Mouse (Mus musculus) liver, embryonic 12.5 days (tissue): ENCODE results near the gene Pphln1. TPM values are rescaled to one million over a fixed set of nuclear protein-coding genes. Genes with fewer than 3 reads are reported as not detected.

Experiments
- ATAC-seq: fragments of 200-750 bp; cut with Nextera tagmentation; 2 replicates; pipeline ENCODE4 v1.8.0; 2017; ENCODE audit warnings: moderate number of reproducible peaks, mild to moderate bottlenecking, moderate library complexity
- H3K27ac ChIP-seq: fragments of 300-500 bp; sonication (generic); 2 replicates; pipeline ENCODE4 v1.5.1; 2016; ENCODE audit warnings: mild to moderate bottlenecking
- H3K27me3 ChIP-seq: fragments of 300-500 bp; sonication (generic); replicated peaks from 2 replicates; pipeline ENCODE4 v1.6.1; 2016; ENCODE audit warnings: mild to moderate bottlenecking, moderate library complexity
- H3K36me3 ChIP-seq: fragments of 300-500 bp; sonication (generic); 2 replicates; pipeline ENCODE4 v1.6.1; 2016; ENCODE audit warnings: mild to moderate bottlenecking, moderate library complexity
- H3K4me1 ChIP-seq: fragments of 300-500 bp; sonication (generic); 2 replicates; pipeline ENCODE4 v1.6.1; 2016
- H3K4me2 ChIP-seq: fragments of 300-500 bp; sonication (generic); 2 replicates; pipeline ENCODE4 v1.6.1; 2016; ENCODE audit warnings: mild to moderate bottlenecking, moderate library complexity
- H3K4me3 ChIP-seq: fragments of 300-500 bp; sonication (generic); 2 replicates; pipeline ENCODE4 v1.5.1; 2016; ENCODE audit warnings: mild to moderate bottlenecking, moderate library complexity
- H3K9ac ChIP-seq: fragments of 300-500 bp; sonication (generic); 2 replicates; pipeline ENCODE4 v1.6.1; 2016; ENCODE audit warnings: mild to moderate bottlenecking, moderate library complexity
- H3K9me3 ChIP-seq: fragments of 300-500 bp; sonication (generic); replicated peaks from 2 replicates; pipeline ENCODE4 v1.6.1; 2016; ENCODE audit warnings: mild to moderate bottlenecking, moderate library complexity
- WGBS: fragments of 180-500 bp; shearing (Covaris S2); methylation state at CpG from one replicate; pipeline ENCODE4 v1.1.7; 2016; ENCODE audit not compliant: insufficient replicate concordance; 5-methylcytosine and 5-hydroxymethylcytosine counted together
- polyA plus RNA-seq: library from polyadenylated mRNA; unstranded; fragments of >200 nt; fragmentation: Nextera tagmentation; extraction: Ambion mirVana; gene quantifications from 2 replicates; pipeline ENCODE4 v1.2.1, GENCODE M21; 2016

Gene Pphln1
- polyA plus RNA-seq, 1 experiment from 2014 or later, result 38.1 TPM

GRCm38 (mm10) chr15:93401446-93401845, 3.3 kb downstream of the Pphln1 start:
- peak overlapping the region; percentile 30; the same call in 1 of the 2 replicates for H3K27ac ChIP-seq
- H3K4me1 ChIP-seq, result peaks cover 70% of the 10 kb centered on the region
- no peaks in the 10 kb centered on the region for H3K27me3 ChIP-seq
- WGBS, result 44% methylated on average over 4 of the region's 4 CpGs
- 0 out of 2 replicates have a peak overlapping the region, but pooled peaks have one; percentile 8 for H3K4me2 ChIP-seq
- 0 out of 2 replicates have a peak overlapping the region, but pooled peaks have one; percentile 7 for H3K9ac ChIP-seq
- H3K36me3 ChIP-seq, result peaks cover 6% of the 10 kb centered on the region
- ATAC-seq, result no peak
- H3K9me3 ChIP-seq, result no peaks in the 10 kb centered on the region
- H3K4me3 ChIP-seq, result no peak overlapping the region

DNA sequence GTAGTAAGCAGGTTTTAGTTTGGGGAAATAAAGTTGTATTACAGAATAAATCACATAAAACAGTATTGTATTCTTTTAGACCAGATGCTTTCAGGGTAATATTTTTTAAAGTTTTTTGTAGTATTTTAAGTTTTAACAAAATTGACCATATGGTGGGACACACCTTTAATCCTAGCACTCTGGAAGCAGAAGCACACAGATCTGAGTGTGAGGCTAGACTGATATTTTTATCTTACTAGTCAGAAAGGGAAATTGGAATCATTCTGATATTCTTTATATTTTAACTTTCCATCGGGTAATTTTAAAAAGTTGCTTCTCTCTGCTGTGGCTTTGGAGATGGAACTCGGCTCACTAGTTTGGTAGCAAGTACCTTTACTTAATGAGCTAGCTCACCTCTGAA, 4.6 kb downstream of the Pphln1 start:
- Histone ChIP-seq H3K9ac (no peak overlapping the region), H3K4me3 (no peak overlapping the region), H3K36me3 (peaks cover 10% of the 10 kb centered on the region), H3K4me2 (no peak overlapping the region), H3K27ac (no peak overlapping the region), H3K27me3 (no peaks in the 10 kb centered on the region), H3K4me1 (peaks cover 61% of the 10 kb centered on the region), H3K9me3 (no peaks in the 10 kb centered on the region)
- ATAC-seq, result no peak
- WGBS, result 78% methylated on average over 2 of the region's 2 CpGs

DNA sequence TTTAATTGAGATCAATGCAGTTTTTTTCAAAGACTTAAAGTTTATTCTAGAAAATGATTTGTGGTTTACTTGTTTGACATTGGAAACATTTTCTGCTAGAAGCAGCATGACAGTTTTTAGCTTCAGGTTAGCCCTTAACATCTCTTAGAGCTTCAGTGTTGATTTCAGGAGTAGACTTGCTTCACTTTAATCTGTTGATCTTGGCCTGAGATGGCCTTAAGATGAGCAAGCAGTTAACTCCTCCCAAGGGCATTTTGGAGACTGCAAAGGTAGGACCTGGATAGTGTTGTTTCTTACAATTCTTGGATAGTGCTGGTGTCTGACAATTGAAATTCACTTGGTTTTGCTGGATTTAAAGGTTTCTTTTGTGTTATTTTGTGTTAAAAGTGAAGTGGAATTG, 6.7 kb downstream of the Pphln1 start:
- Histone ChIP-seq H3K4me1 (peaks cover 50% of the 10 kb centered on the region), H3K27ac (no peak overlapping the region), H3K4me3 (no peak overlapping the region), H3K9me3 (no peaks in the 10 kb centered on the region), H3K4me2 (no peak overlapping the region), H3K27me3 (no peaks in the 10 kb centered on the region), H3K9ac (no peak overlapping the region), H3K36me3 (peaks cover 23% of the 10 kb centered on the region)
- ATAC-seq, result no peak

GRCm38 (mm10) chr15:93405446-93405986, 7.4 kb downstream of the Pphln1 start:
- H3K4me2 ChIP-seq, result no peak overlapping the region
- no peak overlapping the region for H3K27ac ChIP-seq
- no peak overlapping the region for H3K4me3 ChIP-seq
- WGBS, result 73% methylated on average over 7 of the region's 7 CpGs
- no peaks in the 10 kb centered on the region for H3K9me3 ChIP-seq
- H3K4me1 ChIP-seq, result peaks cover 43% of the 10 kb centered on the region
- no peak for ATAC-seq
- H3K27me3 ChIP-seq, result no peaks in the 10 kb centered on the region
- no peak overlapping the region for H3K9ac ChIP-seq
- peaks cover 28% of the 10 kb centered on the region for H3K36me3 ChIP-seq

GRCm38 (mm10) chr15:93406492-93406891, 8.3 kb downstream of the Pphln1 start:
- no peak overlapping the region for H3K4me2 ChIP-seq
- H3K27ac ChIP-seq, result no peak overlapping the region
- H3K4me3 ChIP-seq, result no peak overlapping the region
- H3K36me3 ChIP-seq, result peaks cover 38% of the 10 kb centered on the region
- ATAC-seq, result no peak
- H3K4me1 ChIP-seq, result peaks cover 33% of the 10 kb centered on the region
- WGBS, result 81% methylated on average over 5 of the region's 5 CpGs
- no peaks in the 10 kb centered on the region for H3K9me3 ChIP-seq
- no peak overlapping the region for H3K9ac ChIP-seq
- no peaks in the 10 kb centered on the region for H3K27me3 ChIP-seq

DNA sequence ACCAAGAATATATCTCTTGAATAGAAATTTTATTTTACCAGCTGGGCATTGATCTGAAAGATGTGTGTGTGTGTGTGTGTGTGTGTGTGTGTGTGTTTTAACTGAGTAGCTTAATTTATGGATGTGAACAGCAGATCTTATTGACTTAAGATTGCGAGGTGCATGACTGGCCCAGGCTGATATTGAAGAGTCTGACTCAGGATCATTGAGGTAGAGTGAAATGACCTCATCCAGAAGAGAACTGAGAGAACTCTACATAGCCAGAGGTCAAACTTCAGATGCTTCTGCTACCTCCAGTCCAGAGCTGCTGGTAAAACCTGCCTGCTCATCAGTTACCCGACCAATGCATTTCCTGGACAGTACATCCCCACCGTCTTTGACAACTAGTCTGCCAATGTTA, 14.3 kb downstream of the Pphln1 start:
- no peak overlapping the region for H3K4me3 ChIP-seq
- H3K36me3 ChIP-seq, result peaks cover 75% of the 10 kb centered on the region
- no peak overlapping the region for H3K9ac ChIP-seq
- no peak overlapping the region for H3K4me2 ChIP-seq
- no peaks in the 10 kb centered on the region for H3K27me3 ChIP-seq
- no peaks in the 10 kb centered on the region for H3K4me1 ChIP-seq
- WGBS, result 92% methylated on average over 3 of the region's 3 CpGs
- H3K27ac ChIP-seq, result no peak overlapping the region
- no peaks in the 10 kb centered on the region for H3K9me3 ChIP-seq
- no peak for ATAC-seq

DNA sequence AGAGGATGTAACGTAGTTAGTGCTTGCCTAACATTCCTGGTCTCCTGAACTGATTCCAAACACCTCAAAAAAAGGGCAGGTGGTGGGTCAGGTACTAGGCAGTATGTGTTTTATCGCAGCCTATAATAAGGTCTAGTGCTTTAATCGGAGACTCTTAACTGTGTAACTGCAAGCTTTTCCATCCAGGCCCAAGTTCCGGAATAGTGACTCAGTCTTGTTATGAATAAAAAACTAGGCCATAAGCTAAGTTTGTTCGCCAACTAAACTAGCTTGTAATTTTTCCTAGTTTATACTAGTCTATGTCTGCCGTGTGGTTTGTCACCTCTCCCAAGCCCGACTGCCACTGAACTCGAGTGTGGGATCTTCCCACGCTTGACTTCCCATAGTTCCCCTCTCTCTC, 16.3 kb downstream of the Pphln1 start:
- H3K4me3 ChIP-seq, result no peak overlapping the region
- no peaks in the 10 kb centered on the region for H3K4me1 ChIP-seq
- H3K9ac ChIP-seq, result no peak overlapping the region
- H3K27me3 ChIP-seq, result no peaks in the 10 kb centered on the region
- WGBS, result 91% methylated on average over 9 of the region's 9 CpGs
- peaks cover 64% of the 10 kb centered on the region for H3K36me3 ChIP-seq
- H3K4me2 ChIP-seq, result no peak overlapping the region
- no peak for ATAC-seq
- no peaks in the 10 kb centered on the region for H3K9me3 ChIP-seq
- no peak overlapping the region for H3K27ac ChIP-seq

GRCm38 (mm10) chr15:93416300-93416699, 18.1 kb downstream of the Pphln1 start:
- no peak overlapping the region for H3K9ac ChIP-seq
- H3K4me2 ChIP-seq, result no peak overlapping the region
- 74% methylated on average over 6 of the region's 6 CpGs for WGBS
- H3K4me1 ChIP-seq, result no peaks in the 10 kb centered on the region
- peaks cover 56% of the 10 kb centered on the region for H3K36me3 ChIP-seq
- no peak overlapping the region for H3K4me3 ChIP-seq
- H3K27me3 ChIP-seq, result no peaks in the 10 kb centered on the region
- no peak overlapping the region for H3K27ac ChIP-seq
- ATAC-seq, result no peak
- H3K9me3 ChIP-seq, result no peaks in the 10 kb centered on the region

GRCm38 (mm10) chr15:93420596-93420995, 22.4 kb downstream of the Pphln1 start:
- Histone ChIP-seq H3K9ac (no peak overlapping the region), H3K4me3 (no peak overlapping the region), H3K4me2 (no peak overlapping the region), H3K4me1 (no peaks in the 10 kb centered on the region), H3K36me3 (peaks cover 53% of the 10 kb centered on the region), H3K9me3 (no peaks in the 10 kb centered on the region), H3K27ac (no peak overlapping the region), H3K27me3 (no peaks in the 10 kb centered on the region)
- ATAC-seq, result no peak
- WGBS, result 73% methylated on average over 7 of the region's 7 CpGs

GRCm38 (mm10) chr15:93422537-93422936, 24.4 kb downstream of the Pphln1 start:
- Histone ChIP-seq H3K36me3 (peaks cover 57% of the 10 kb centered on the region), H3K4me2 (no peak overlapping the region), H3K9ac (no peak overlapping the region), H3K9me3 (no peaks in the 10 kb centered on the region), H3K4me1 (no peaks in the 10 kb centered on the region), H3K27me3 (no peaks in the 10 kb centered on the region), H3K4me3 (no peak overlapping the region), H3K27ac (no peak overlapping the region)
- WGBS, result 71% methylated on average over 1 of the region's 1 CpGs
- no peak for ATAC-seq

DNA sequence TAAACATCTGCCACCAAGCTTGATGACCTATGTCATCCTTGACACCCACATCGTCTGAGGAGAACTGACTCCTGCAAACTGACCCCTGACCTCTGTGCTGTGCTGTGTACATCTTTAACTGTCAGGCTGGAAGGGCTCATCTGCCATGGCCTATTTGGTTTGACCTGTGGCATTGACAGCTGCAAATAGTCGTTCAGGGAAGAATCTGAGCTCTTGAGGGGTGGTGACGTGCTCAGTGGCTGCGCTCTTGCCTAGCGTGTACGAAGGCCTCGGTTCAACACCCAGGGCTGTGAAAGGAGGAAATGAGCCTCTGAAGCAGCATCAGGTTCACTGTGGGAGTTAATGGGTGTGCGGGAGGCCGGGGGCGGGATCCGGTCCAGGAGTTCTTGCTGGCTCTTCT, 35.7 kb downstream of the Pphln1 start:
- no peak overlapping the region for H3K4me3 ChIP-seq
- no peaks in the 10 kb centered on the region for H3K27me3 ChIP-seq
- H3K9me3 ChIP-seq, result no peaks in the 10 kb centered on the region
- ATAC-seq, result no peak; the same call in 1 of the 2 replicates
- no peaks in the 10 kb centered on the region for H3K4me1 ChIP-seq
- no peak overlapping the region for H3K4me2 ChIP-seq
- no peak overlapping the region for H3K27ac ChIP-seq
- 66% methylated on average over 11 of the region's 11 CpGs for WGBS
- peaks cover 55% of the 10 kb centered on the region for H3K36me3 ChIP-seq
- H3K9ac ChIP-seq, result no peak overlapping the region

- no peak for ATAC-seq
- Histone ChIP-seq H3K4me2 (no peak overlapping the region), H3K9ac (no peak overlapping the region), H3K27me3 (no peaks in the 10 kb centered on the region), H3K36me3 (peaks cover 56% of the 10 kb centered on the region), H3K4me1 (no peaks in the 10 kb centered on the region), H3K9me3 (no peaks in the 10 kb centered on the region), H3K27ac (no peak overlapping the region), H3K4me3 (no peak overlapping the region)
- 84% methylated on average over 12 of the region's 12 CpGs for WGBS
These were observed 37.8 kb downstream of the Pphln1 start for GRCm38 (mm10) chr15:93435998-93436397.

- Histone ChIP-seq H3K4me3 (no peak overlapping the region), H3K36me3 (peaks cover 62% of the 10 kb centered on the region), H3K27me3 (no peaks in the 10 kb centered on the region), H3K4me2 (no peak overlapping the region), H3K9ac (no peak overlapping the region), H3K9me3 (no peaks in the 10 kb centered on the region), H3K27ac (no peak overlapping the region), H3K4me1 (no peaks in the 10 kb centered on the region)
- ATAC-seq, result no peak
- WGBS, result 63% methylated on average over 5 of the region's 5 CpGs
These were observed 40.5 kb downstream of the Pphln1 start for GRCm38 (mm10) chr15:93438663-93439062.
